Mouse (Mus musculus) forebrain, embryonic 10.5 days (tissue): Measurements from ENCODE around the gene Fndc4. TPM values are rescaled to one million over a fixed set of nuclear protein-coding genes. Genes with fewer than 3 reads are reported as not detected.

Experiments
- DNase-seq: peaks from one replicate; pipeline ENCODE4 v3.0.0-alpha.2; 2017; ENCODE audit warnings: low spot score; ENCODE audit errors: extremely low spot score
- H3K27ac ChIP-seq: fragments of 300-500 bp; sonication (generic); 2 replicates; pipeline ENCODE4 v1.5.1; 2016; ENCODE audit warnings: mild to moderate bottlenecking
- H3K27me3 ChIP-seq: fragments of 300-500 bp; sonication (generic); 2 replicates; pipeline ENCODE4 v1.6.1; 2016; ENCODE audit warnings: mild to moderate bottlenecking; ENCODE audit not compliant: poor library complexity, severe bottlenecking
- H3K36me3 ChIP-seq: fragments of 300-500 bp; sonication (generic); replicated peaks from 2 replicates; pipeline ENCODE4 v1.6.1; 2016; ENCODE audit warnings: mild to moderate bottlenecking, moderate library complexity
- H3K4me1 ChIP-seq: fragments of 300-500 bp; sonication (generic); 2 replicates; pipeline ENCODE4 v1.6.1; 2016
- H3K4me3 ChIP-seq: fragments of 300-500 bp; sonication (generic); 2 replicates; pipeline ENCODE4 v1.5.1; 2016; ENCODE audit warnings: mild to moderate bottlenecking, moderate library complexity
- H3K9me3 ChIP-seq: fragments of 300-500 bp; sonication (generic); 2 replicates; pipeline ENCODE4 v1.6.1; 2016; ENCODE audit warnings: mild to moderate bottlenecking, moderate library complexity
- WGBS: fragments of 180-500 bp; shearing (Covaris S2); methylation state at CpG from one replicate; pipeline ENCODE4 v1.1.7; 2016; 5-methylcytosine and 5-hydroxymethylcytosine counted together
- polyA plus RNA-seq: library from polyadenylated mRNA; unstranded; fragments of >200 nt; fragmentation: Nextera tagmentation; extraction: Ambion mirVana; gene quantifications from 2 replicates; pipeline ENCODE4 v1.2.1, GENCODE M21; 2016

The Fndc4 gene
- polyA plus RNA-seq, result 46.6 and 48.7 TPM in 2 replicates

DNA sequence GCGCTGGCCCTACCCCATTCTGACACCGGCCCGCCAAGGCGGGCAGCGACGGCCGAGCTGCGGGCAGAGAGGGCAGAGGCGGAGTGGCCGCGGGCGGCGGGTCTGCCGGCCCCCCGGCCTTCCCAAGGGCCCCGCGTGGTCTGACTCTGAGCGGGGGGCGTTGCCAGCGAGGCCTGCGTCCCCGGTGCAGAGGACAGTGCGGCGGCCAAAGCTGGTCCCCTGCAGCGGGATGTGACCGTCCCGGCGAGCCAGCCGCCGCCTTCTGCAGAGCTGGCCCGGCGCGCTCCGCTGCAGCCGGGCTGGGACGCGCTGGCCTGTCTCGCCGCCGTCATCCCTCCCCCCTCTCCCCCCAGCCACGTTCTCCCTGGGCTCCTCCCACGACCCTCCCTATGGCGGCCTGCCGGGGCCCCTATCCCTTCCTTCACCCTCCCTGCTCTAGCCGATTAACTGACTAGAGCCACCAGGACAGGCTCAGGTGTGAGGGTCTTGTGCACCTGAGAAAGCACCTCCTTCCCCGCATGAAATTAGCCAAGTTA, at the start of gene Fndc4:
TSS of gene Fndc4 (minus strand) at position 475 of the 536 bp plus-strand sequence.
- WGBS, result under 1% methylated on average over 46 of the region's 46 CpGs

DNA sequence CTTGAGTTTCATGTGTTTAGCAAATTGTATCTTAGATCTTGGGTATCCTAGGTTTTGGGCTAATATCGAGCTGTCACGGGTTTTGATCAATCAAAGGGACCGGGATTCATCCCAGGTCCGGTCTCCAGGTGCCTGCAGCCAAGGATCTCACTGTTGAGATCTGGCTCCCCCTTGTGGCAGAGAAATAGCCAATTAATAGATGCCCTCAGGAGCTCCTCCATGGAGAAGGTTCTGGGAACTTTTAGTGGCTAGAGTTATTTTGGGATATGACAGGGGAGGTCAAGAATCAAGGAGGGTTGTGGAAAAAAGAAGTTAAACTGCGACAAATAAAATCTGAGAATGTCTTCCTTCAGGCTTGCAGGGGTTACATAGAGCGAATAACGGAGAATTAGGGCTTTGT, 32.4 kb upstream of the Fndc4 start:
- Histone ChIP-seq H3K9me3 (peaks cover 5% of the 10 kb centered on the region; the same call in 1 of the 2 replicates), H3K27me3 (no peaks in the 10 kb centered on the region), H3K4me1 (no peaks in the 10 kb centered on the region), H3K36me3 (no peaks in the 10 kb centered on the region), H3K4me3 (no peak overlapping the region), H3K27ac (no peak overlapping the region)
- WGBS, result 37% methylated on average over 7 of the region's 7 CpGs
- DNase-seq, result peak; percentile 37

More for the DNA sequence above, at the start of gene Fndc4:
- H3K4me1 ChIP-seq, result peaks cover 46% of the 10 kb centered on the region
- peak; percentile 74 for DNase-seq
- peak within 1 kb of the TSS; percentile 95 for H3K4me3 ChIP-seq
- no peaks in the 10 kb centered on the region for H3K27me3 ChIP-seq
- H3K27ac ChIP-seq, result peak within 1 kb of the TSS; percentile 95
- no peaks in the 10 kb centered on the region for H3K9me3 ChIP-seq
- peaks cover 24% of the 10 kb centered on the region for H3K36me3 ChIP-seq

DNA sequence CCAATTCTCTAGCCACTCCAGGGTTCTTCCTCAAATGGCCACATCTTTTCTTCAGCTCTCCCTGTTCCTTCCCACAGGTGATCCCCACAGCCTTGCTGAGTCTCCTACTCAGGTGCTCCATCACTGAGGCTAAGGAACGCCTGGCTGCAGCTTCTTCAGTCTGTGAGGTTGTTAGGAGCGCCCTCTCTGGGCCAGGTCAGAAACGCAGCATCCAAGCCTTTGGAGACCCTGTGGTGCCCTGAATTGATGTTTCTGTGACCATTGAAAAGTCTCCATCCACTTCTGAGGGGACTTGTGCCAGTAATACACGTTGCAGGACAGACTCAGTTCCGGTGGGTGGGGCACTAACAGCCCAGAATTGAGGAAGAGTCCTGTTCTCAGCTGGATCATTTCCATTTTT, 31.0 kb upstream of the Fndc4 start:
- no peak for DNase-seq
- WGBS, result 14% methylated on average over 5 of the region's 5 CpGs
- H3K9me3 ChIP-seq, result no peaks in the 10 kb centered on the region
- no peak overlapping the region for H3K27ac ChIP-seq
- no peaks in the 10 kb centered on the region for H3K36me3 ChIP-seq
- H3K4me3 ChIP-seq, result no peak overlapping the region
- no peaks in the 10 kb centered on the region for H3K27me3 ChIP-seq
- H3K4me1 ChIP-seq, result no peaks in the 10 kb centered on the region

DNA sequence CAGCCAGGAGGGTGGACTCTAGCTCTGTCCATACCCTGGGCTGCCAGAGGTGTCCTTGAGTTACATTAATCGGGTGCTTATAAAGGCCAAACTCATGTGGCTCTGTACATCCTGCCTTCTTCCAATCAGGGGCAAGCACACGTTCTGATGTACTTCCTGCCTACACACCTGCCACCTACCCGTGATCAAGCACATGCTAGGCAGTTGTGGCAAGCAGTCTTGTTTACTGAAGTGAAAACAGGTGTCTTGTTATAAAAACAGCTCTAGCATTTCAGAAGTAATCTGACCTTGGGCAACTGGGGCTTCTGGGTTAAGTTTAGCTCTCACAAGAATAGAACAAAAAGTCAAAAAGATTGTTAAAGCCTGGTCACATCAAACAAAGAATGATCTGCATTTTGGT, 28.2 kb upstream of the Fndc4 start:
- H3K27me3 ChIP-seq, result no peaks in the 10 kb centered on the region
- WGBS, result 74% methylated on average over 3 of the region's 3 CpGs
- H3K9me3 ChIP-seq, result no peaks in the 10 kb centered on the region
- no peak for DNase-seq
- no peaks in the 10 kb centered on the region for H3K36me3 ChIP-seq
- H3K4me3 ChIP-seq, result no peak overlapping the region
- no peak overlapping the region for H3K27ac ChIP-seq
- no peaks in the 10 kb centered on the region for H3K4me1 ChIP-seq

DNA sequence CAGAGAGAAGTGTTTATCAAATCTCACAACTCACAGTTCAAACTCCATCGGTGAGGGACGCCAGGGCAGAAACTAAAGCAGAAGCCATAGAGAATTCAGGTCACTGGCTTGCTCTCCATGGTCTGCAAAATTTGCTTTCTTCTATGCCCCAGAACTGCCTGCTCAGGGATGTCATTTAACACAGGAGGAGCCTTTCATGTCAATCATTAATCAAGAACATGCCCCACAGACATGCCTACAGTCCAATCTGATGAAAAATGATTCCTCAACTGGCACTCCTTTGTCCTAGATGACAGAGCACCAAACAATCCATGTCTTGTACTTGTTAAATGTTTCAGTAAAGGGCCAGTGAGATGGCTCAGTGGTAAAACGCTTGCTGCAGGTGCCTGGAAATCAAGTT, 26.9 kb upstream of the Fndc4 start:
- H3K27me3 ChIP-seq, result no peaks in the 10 kb centered on the region
- DNase-seq, result no peak
- H3K4me1 ChIP-seq, result no peaks in the 10 kb centered on the region
- H3K4me3 ChIP-seq, result no peak overlapping the region
- H3K27ac ChIP-seq, result no peak overlapping the region
- 91% methylated on average over 3 of the region's 3 CpGs for WGBS
- no peaks in the 10 kb centered on the region; the same call in 1 of the 2 replicates for H3K9me3 ChIP-seq
- H3K36me3 ChIP-seq, result no peaks in the 10 kb centered on the region

DNA sequence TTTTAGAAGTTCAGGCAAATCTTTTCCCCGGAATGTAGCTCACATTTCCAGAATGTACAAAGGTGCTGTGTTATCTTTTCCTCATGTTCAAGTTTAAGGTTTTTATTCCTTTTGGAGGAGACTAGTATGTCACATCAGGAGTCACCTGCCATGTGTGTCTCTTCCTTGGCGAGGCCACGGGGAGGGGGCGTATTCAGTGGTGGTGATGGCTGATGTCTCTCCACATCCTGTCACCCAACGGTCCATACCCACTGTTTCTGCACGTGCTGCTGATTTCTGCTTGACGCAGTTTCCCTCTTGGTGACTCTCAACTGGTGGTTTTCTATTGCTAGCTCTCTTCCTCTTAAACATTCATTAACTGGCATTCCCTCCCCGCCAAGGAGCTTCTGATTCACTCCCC, 16.9 kb upstream of the Fndc4 start:
- Histone ChIP-seq H3K27ac (no peak overlapping the region), H3K27me3 (no peaks in the 10 kb centered on the region), H3K4me3 (no peak overlapping the region), H3K36me3 (no peaks in the 10 kb centered on the region), H3K9me3 (no peaks in the 10 kb centered on the region), H3K4me1 (peaks cover 6% of the 10 kb centered on the region)
- 93% methylated on average over 8 of the region's 8 CpGs for WGBS
- no peak for DNase-seq

DNA sequence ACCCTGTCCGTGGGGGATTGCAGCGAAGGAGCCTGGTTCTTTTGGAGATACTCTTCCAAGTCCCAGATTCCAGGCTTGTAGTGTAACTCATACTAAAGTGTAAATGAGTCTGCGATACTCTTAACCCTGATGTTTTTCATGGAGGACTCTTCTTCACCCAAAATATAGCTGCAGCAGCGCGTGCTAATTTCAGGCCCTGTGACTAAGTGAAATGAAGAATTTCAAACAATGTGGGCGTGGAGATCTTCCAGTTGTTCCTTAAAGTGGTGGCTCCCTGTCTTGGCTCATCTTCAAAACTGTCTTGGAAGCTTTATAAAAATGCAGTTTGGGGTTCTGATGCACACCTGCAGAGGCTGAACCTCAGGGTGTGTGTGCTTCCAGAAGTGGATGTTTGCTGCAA, 7.2 kb upstream of the Fndc4 start:
- Histone ChIP-seq H3K27me3 (no peaks in the 10 kb centered on the region), H3K36me3 (no peaks in the 10 kb centered on the region), H3K9me3 (no peaks in the 10 kb centered on the region), H3K4me1 (0 out of 2 replicates have a peak, but pooled peaks cover 3% of the 10 kb centered on the region), H3K4me3 (no peak overlapping the region), H3K27ac (no peak overlapping the region)
- DNase-seq, result no peak
- 87% methylated on average over 6 of the region's 6 CpGs for WGBS

DNA sequence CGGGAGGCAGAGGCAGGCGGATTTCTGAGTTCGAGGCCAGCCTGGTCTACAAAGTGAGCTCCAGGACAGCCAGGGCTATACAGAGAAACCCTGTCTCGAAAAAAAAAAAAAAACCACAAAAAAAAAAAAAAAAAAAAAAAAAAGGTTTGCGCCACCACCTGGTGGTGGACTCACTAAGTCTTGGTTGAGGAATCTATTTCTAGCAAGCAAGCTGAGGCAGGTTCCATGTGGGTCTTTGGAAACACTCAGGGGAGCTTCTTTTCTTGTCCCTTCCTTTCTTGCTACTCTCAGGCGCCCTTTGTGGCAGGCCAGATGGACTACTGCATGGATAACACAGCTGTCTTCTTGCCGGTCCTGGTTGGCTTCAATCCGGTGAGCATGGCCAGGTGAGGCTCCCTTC, 6.0 kb upstream of the Fndc4 start:
- no peak for DNase-seq

DNA sequence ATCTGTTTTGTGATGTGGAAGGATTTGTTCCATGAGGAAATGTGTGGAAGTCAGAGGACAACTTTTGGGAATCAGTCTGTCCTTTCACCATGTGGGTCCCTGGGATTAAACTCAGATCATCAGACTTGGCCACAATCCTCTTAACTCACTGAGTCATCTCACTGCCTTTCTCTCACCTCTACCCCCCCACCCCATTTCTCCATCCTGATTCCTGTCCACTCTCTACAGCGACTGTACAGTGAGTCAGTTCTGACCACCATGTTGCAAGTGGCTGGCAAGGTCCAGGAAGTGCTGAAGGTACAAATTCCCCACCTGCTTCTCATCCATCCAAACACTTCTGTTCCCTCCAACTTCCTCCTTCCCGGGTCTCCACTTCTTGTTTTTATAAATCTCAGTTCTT, 2.6 kb upstream of the Fndc4 start:
- no peaks in the 10 kb centered on the region for H3K27me3 ChIP-seq
- 63% methylated on average over 2 of the region's 2 CpGs for WGBS
- DNase-seq, result no peak
- no peaks in the 10 kb centered on the region for H3K9me3 ChIP-seq
- no peak overlapping the region for H3K4me3 ChIP-seq
- peaks cover 11% of the 10 kb centered on the region for H3K36me3 ChIP-seq
- H3K27ac ChIP-seq, result no peak overlapping the region
- peaks cover 30% of the 10 kb centered on the region for H3K4me1 ChIP-seq

More for the DNA sequence above, 6.0 kb upstream of the Fndc4 start:
- WGBS, result 79% methylated on average over 8 of the region's 8 CpGs
- Histone ChIP-seq H3K4me1 (0 out of 2 replicates have a peak, but pooled peaks cover 3% of the 10 kb centered on the region), H3K27me3 (no peaks in the 10 kb centered on the region), H3K9me3 (no peaks in the 10 kb centered on the region), H3K27ac (no peak overlapping the region), H3K36me3 (no peaks in the 10 kb centered on the region), H3K4me3 (no peak overlapping the region)

DNA sequence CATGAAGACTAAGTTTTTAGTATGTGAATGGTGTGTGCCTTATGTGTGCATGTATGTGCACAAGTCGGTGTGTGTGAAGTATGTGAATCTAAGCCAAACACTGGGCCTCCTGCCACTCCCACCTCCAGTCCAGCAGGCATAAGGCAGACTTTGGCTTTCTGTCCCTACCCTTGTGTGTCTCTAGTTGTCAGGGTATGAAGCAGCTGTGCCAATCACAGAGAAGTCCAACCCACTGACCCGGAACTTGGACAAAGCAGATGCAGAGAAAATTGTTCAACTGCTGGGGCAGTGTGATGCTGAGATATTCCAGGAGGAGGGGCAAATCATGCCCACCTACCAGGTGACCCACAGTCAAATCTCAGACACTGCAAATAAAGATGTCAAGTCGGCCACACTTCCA, 2.1 kb upstream of the Fndc4 start:
- H3K36me3 ChIP-seq, result peaks cover 16% of the 10 kb centered on the region
- no peaks in the 10 kb centered on the region for H3K9me3 ChIP-seq
- no peaks in the 10 kb centered on the region for H3K27me3 ChIP-seq
- no peak for DNase-seq
- H3K4me1 ChIP-seq, result peaks cover 34% of the 10 kb centered on the region
- no peak overlapping the region for H3K27ac ChIP-seq
- no peak overlapping the region for H3K4me3 ChIP-seq
- WGBS, result 88% methylated on average over 3 of the region's 3 CpGs

DNA sequence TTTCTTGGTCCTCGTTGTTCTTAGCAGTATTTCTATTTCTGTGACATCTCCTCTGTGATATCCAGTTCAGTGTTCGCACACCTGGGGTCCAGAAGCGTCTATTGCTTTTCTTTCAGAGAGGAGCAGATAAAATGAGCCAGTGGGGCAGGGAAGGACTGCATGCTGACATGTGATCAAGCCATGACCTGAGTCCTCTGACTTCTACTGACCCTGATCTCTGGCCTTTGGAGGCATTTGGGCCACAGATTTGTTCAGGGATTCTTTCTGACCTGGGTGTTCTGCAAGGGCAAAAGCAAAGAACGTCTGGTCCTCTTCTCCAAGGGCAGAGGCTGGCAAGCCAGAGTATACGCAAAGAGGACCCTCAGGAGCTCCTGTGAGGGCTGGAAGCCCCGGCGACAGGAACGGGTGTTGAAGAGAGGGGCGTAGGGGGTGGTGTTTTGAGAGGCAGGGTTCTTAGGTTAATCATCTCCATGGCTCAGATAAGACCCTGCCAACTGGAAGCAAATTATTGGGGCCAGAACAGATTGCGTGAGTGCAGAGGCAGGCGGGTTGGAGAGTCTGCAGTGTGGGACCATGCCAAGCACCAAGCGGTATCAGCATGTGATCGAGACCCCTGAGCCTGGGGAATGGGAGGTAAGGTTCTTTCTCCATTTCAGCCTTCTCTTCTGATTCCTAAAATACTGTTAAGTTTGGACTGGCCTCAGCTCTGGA, 1.3 kb upstream of the Fndc4 start, which contains the start of gene Gckr:
TSS of gene Gckr (plus strand) at position 397 of the 711 bp plus-strand sequence.
- no peak for DNase-seq
- H3K36me3 ChIP-seq, result peaks cover 24% of the 10 kb centered on the region
- 85% methylated on average over 13 of the region's 13 CpGs for WGBS
- no peaks in the 10 kb centered on the region for H3K27me3 ChIP-seq
- H3K9me3 ChIP-seq, result no peaks in the 10 kb centered on the region
- H3K4me1 ChIP-seq, result peaks cover 37% of the 10 kb centered on the region
- peak within 1 kb of the TSS; percentile 95 for H3K27ac ChIP-seq
- peak within 1 kb of the TSS; percentile 95 for H3K4me3 ChIP-seq

DNA sequence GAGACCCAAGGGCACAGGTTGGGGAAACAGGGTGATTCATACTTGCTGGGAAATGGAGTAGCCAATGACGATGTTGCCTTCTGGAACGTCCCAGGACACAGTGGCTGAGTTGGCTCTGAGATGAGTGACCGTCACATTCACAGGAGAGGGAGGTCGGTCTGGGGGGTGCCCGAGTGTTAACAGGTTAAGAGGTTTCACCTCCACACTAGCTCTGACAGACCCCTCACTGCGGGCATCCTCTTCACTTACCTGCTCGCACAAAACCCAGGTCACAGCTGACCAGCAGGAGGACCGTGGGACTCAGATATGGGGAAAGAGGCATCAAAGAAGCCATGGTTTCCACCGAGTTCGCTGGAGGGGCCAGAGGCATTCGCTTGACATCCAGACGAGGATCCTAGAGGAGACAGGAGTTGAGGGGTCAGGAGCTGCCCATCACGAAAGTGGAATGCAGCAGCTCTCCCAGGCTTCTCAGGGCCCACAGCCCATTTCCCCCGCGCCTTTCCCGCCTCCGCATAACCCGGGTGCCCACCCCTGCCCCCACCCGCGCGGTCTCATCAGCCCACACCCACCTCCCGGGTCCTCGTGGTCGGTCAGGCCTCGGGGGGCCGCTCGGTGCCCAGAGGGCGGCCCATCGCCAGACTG, 795 bp downstream of the Fndc4 start:
- Histone ChIP-seq H3K9me3 (no peaks in the 10 kb centered on the region), H3K27ac (peak overlapping the region; percentile 95), H3K27me3 (no peaks in the 10 kb centered on the region), H3K4me3 (peak overlapping the region; percentile 95), H3K36me3 (peaks cover 24% of the 10 kb centered on the region), H3K4me1 (peaks cover 51% of the 10 kb centered on the region)
- WGBS, result 6% methylated on average over 29 of the region's 29 CpGs
- DNase-seq, result no peak

DNA sequence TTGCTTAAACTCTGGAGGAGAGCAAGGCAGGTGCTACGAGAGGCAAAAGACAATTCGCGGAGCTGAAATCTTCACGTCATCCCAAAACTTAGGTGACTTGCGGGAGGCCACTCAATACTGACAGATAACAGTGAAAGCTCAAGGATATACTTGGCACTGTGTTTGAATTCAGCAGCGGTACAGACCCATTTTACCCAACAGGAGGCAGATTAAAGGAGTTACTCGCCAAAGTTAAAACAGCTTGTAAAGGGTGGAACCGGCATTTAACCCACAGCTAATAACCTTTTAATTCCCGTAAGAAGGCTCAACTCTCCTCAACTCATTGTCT, 4.6 kb downstream of the Fndc4 start:
- WGBS, result 4% methylated on average over 9 of the region's 9 CpGs
- no peaks in the 10 kb centered on the region for H3K9me3 ChIP-seq
- H3K4me1 ChIP-seq, result peaks cover 53% of the 10 kb centered on the region
- H3K27me3 ChIP-seq, result no peaks in the 10 kb centered on the region
- H3K4me3 ChIP-seq, result peak overlapping the region; percentile 63
- no peak for DNase-seq
- H3K27ac ChIP-seq, result peak overlapping the region; percentile 86
- H3K36me3 ChIP-seq, result peaks cover 31% of the 10 kb centered on the region
